Mouse (Mus musculus) heart, postnatal 0 days (tissue): Measurements from ENCODE around the gene Nlgn2.

Experiments
- CTCF ChIP-seq: IDR thresholded peaks from 2 replicates; pipeline ENCODE4 v1.5.1; 2016; ENCODE audit warnings: antibody characterized with exemption, control low read depth, low read depth
- EP300 ChIP-seq: IDR thresholded peaks from 2 replicates; pipeline ENCODE4 v1.6.1; 2016; ENCODE audit warnings: antibody characterized with exemption, low read depth

DNA sequence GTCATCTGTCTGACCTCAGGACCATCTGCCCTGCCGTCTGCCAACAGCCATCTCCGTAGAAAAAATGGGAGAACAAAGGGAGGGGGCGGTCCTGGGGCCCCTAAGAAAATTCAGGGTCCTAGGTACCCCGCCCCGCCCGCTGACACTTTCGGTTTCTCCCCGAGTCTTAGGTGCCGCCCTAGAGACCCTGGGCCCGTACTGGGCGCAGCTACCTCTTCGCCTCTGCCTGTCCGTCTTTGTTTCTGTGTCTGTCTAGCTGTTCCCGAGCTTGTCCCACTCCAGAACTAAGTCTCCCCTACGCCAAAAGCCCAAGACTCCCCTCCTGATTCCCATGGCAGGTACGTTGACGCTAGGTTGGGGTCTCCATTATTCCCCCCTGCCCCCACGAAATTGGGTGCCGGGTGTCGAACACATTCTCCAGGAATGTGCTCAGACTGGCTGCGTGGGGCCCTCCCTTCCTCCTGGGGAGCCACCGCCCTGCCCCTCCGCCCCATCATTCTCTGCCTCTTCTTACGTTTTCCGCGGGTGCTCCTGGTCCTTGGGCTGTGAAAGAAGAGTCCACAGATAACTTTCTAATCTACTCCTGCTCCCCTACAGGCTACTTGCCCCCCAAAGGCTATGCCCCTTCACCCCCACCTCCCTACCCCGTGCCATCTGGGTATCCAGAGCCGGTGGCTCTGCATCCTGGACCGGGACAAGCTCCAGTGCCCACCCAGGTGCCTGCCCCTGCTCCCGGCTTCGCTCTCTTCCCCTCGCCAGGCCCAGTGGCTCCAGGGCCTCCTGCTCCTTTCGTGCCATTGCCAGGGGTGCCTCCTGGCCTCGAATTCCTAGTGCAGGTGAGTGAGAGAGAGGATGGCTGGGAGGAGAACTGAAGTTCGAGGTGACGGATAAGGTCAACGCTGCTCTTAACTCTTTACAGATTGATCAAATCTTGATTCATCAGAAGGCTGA, 9.4 kb upstream of the Nlgn2 start:
- TF ChIP-seq CTCF (no peak), EP300 (no peak)
